Mouse (Mus musculus) heart, adult 2 months (tissue): ENCODE data around the gene Selenof.

Experiments used
- CTCF ChIP-seq: fragments of 200-600 bp; IDR thresholded peaks from 2 replicates; pipeline ENCODE4 v1.8.1; 2022; ENCODE audit warnings: antibody characterized with exemption, mild to moderate bottlenecking, moderate library complexity
- POLR2A ChIP-seq: fragments of 200-500 bp; IDR thresholded peaks from 2 replicates; pipeline ENCODE4 v1.6.1; 2011; ENCODE audit warnings: mild to moderate bottlenecking, low read depth, low read length, control low read depth; ENCODE audit not compliant: insufficient read depth

GRCm38 (mm10) chr3:144527918-144528317 lies 42.2 kb upstream of the Selenof start:
- TF ChIP-seq POLR2A (no peak), CTCF (no peak)
